Mouse (Mus musculus): ENCODE results near the gene Tnpo2.
"Not testable (repeated sequence)": the region's sequence is repeated elsewhere in the genome, so short reads cannot be mapped to it uniquely, and the experiment has no call there.

Gene Tnpo2

GRCm38 (mm10) chr8:85074167-85074566 is 37.5 kb downstream of the Tnpo2 start:
- no peak for DNase-seq

DNA sequence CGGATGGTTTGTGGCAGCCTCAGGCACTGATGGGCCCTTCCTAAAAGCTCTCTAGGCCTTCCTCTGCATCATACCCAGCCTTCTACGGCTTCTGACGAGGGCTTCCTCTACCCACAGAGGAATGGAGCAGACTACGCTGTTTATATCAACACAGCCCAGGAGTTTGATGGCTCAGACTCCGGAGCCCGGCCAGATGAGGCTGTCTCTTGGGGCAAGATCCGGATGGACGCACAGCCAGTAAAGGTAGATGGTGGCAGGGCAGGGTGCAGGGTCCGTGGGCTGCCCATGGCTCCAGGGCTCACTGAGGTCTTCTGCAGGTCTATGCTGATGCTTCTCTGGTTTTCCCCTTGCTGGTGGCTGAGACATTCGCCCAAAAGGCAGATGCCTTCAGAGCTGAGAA is 37.9 kb downstream of the Tnpo2 start:
- DNase-seq: no peak

GRCm38 (mm10) chr8:85076001-85076400 is 39.3 kb downstream of the Tnpo2 start:
- peak; percentile 63 to 78 for DNase-seq

GRCm38 (mm10) chr8:85076993-85077392 is 40.3 kb downstream of the Tnpo2 start:
- peak; percentile 77 to 86 for DNase-seq

DNA sequence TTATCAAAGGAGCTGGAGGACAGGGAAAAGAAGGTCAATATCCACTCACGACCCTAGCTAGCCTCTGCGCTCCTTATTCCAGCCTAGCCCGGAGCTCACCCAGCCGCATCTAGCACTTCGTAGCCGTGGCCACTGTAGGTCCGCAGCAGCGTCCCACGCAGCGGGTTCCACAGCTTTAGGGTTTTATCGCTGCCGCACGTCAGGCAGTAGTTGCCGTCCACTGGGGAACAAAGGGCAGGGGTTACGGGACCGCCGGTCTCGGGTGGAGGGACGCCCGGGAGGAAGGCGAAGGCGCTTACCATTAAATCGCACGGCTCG is 43.5 kb downstream of the Tnpo2 start:
- DNase-seq: no peak

GRCm38 (mm10) chr8:85080532-85081215 is 44.0 kb downstream of the Tnpo2 start, which contains the start of gene Wdr83os:
Gene Wdr83os (plus strand): TSS chr8:85080740.
- DNase-seq: peak; percentile 65 to 69

GRCm38 (mm10) chr8:85081216-85081555 is 44.5 kb downstream of the Tnpo2 start, which contains the start of gene Wdr83:
Gene Wdr83 (minus strand): TSS chr8:85081306.
- no peak for DNase-seq

DNA sequence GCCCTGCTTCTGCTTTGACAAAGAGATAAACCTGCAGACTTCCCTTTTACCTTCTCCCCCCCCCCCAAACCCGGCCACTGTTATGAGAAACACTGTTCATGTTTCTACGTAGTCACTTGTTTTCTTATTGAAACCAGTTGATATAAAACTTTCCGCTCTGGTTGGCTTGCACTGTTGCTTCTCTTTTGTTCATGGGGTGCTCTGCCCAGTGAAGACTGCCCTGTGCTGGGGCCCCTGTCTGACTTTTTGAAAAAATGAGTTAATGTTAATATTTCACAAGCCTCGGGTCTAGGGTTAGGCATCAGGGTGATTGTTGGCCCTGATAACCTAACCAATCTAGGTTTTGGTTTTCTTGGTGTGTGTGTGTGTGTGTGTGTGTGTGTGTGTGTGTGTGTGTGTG is 45.5 kb downstream of the Tnpo2 start:
- not testable (repeated sequence) for DNase-seq

DNA sequence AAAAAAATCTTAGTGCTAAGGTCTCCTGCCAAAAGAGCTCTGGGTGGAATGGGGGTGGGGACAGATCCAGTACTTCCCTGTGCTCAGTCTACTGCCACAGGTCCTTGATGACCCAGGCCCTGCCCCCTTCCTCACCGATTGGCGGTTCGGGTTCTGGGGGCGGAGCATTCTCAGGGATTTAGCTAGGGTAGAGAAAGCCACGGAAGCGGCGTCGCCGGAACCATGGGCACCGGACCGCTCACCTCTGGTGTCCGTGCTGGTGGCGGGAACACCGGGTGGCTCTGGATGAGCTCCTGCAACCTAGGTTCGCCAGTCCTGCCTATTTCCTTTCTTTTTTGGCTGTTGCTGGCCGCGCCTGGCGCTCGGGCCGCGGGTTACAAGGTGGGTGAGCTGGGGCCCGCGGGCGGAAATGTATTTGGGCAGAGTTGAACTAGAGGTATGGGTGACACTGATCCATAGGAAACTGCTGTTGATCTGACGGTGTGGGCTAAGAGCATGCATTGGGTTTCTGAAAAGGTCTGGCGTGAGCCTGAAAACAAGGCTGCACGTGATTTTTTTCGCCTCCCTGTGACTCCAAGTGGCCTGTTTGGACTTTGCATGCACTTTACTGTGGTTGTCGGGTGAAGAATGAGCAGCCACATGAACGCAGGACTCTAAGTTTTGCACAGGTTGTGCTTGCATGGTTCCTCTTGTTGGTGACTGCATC is 46.5 kb downstream of the Tnpo2 start, which contains the start of gene Man2b1:
TSS of gene Man2b1 (plus strand) at position 163 of the 706 bp plus-strand sequence.
- DNase-seq: peak; percentile 85 to 92

DNA sequence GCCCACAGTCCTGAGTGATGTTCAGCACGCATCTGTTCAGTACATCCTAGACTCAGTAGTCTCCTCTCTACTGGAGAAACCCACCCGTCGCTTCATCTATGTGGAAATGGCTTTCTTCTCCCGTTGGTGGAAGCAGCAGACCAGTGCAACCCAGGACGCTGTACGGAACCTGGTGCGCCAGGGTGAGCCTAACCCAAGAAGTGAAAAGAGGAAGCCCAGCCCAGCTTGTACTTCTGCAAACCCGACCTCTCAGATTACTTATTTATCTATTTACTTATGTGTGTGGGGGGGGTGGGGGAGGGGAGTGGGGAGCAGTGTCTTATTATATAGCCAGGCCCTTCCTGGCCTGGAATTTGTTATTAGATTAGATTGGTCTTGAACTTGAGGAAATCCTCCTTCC is 47.9 kb downstream of the Tnpo2 start:
- no peak for DNase-seq

- no peak for DNase-seq
Observed at GRCm38 (mm10) chr8:85086238-85086637, 49.5 kb downstream of the Tnpo2 start.

DNA sequence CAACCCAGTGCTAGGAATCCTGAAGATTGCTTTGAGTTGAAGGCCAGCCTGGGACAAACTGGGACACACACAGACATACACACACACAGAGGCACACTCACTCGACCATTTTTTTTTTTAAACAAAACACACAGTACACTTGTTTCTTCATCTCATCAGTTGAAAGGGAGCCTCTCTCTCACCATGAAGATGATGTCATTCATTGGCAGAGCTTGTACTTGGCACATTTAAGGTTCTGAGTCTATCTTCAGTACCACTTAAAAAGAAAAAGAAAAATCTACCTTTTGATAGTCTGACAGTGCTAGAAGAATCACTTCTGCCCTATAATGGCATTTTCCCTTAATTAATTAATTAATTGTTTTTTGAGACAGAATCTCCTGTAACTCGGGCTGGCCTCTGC is 52.1 kb downstream of the Tnpo2 start:
- no peak for DNase-seq

DNA sequence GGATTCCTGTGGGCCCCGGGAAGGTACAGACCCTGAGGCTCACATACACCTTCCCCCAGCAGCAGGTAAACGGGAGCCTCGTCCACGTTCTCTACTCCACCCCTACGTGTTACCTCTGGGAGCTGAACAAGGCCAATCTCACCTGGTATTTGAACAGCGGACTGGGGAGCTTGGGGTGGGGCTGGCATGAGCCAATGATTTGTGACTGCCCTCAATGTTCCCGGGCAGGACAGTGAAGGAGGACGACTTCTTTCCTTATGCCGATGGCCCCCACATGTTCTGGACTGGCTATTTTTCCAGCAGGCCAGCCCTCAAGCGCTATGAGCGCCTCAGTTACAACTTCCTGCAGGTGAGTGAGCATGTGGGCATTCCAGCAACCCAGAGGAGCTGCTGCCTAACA is 54.1 kb downstream of the Tnpo2 start:
- DNase-seq: no peak

- no peak for DNase-seq
Observed at GRCm38 (mm10) chr8:85091526-85092090, 54.9 kb downstream of the Tnpo2 start.

DNA sequence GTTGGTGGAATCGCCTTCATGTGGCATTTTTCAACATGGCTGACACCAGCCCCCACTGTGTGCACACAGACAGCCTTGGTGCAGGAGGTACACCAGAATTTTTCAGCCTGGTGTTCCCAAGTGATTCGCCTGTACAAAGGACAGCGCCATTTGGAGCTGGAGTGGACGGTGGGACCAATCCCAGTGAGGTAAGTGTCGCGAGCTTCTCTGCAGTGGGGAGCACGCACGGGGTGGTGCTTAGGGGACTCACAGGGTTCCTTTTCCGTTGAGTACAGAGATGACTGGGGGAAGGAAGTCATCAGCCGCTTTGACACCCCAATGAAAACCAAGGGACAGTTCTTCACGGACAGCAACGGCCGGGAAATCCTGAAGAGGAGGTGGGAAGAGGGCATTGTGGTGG is 58.3 kb downstream of the Tnpo2 start:
- DNase-seq: no peak

DNA sequence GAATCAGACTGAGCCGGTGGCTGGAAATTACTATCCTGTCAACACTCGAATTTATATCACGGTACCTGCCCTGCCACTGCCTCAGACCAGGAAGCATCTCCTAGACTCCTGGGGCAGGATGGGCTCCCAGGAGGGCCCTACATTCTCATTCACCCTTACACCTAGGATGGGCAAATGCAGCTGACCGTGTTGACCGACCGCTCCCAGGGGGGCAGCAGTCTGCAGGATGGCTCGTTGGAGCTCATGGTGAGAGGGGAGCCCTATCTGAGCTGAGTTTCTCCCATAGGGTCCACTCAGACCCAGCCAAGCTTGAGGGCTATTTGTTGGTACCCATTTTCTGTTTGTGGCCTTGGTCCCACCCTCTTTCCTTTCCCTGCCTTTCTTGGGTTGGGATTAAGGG is 58.9 kb downstream of the Tnpo2 start:
- no peak for DNase-seq

GRCm38 (mm10) chr8:85096196-85096595 is 59.5 kb downstream of the Tnpo2 start:
- DNase-seq: no peak

- no peak for DNase-seq
Observed at GRCm38 (mm10) chr8:85096850-85097249, 60.1 kb downstream of the Tnpo2 start.

DNA sequence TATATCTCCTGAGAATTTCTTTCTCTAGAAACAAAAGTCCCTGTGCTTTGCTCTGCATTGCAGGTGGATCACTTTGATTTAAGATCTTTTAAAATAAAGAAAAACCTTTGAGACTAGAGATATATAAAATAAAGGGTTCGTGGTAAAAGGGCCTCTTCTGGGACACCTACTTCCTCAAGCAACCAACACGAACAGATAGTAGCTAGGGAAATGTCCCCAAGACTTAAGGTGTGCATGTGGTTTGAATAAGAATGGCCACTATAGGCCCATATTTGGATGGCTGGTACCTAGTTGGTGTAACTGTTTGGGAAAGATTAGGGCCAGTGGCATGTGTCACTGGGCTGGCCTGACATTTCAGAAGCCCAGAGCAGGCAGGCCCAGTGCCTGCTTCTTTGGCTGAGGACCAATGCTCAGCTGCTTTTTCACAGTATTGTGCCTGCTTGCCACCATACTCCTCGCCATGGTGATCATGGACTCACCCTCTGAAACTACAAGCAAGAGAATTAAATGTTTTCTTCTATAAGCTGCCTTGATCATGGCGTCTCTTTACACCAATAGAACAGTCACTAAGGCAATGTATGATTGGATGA is 63.5 kb downstream of the Tnpo2 start:
- DNase-seq: no peak
